Mouse (Mus musculus) CH12.LX (cell line): ENCODE measurements at regions not wholly inside any gene's neighbourhood (a gene's known extent, or its start where the extent isn't known, plus 50 kb on each side); places are given as distances from the start of the nearest gene placed in this dataset.

ENCODE experiments used
- BHLHE40 ChIP-seq: IDR thresholded peaks from 2 replicates; pipeline ENCODE4 v1.6.1; 2011; ENCODE audit warnings: mild to moderate bottlenecking, low read depth, low read length, improper control_type of control experiment
- CTCF ChIP-seq, 2 experiments: IDR thresholded peaks in 1 of 2; conservative IDR thresholded peaks in 1 of 2; 2 replicates each; pipeline ENCODE4 v1.5.1; 2011 to 2012; ENCODE audit warnings: low read depth in 2 of 2, low read length in 2 of 2, improper control_type of control experiment in 1 of 2, inconsistent platforms in 1 of 2, mild to moderate bottlenecking in 1 of 2, moderate library complexity in 1 of 2
- E2F4 ChIP-seq: IDR thresholded peaks from 2 replicates; pipeline ENCODE4 v1.6.1; 2011; ENCODE audit warnings: low read depth, low read length, improper control_type of control experiment; ENCODE audit not compliant: insufficient replicate concordance
- ELF1 ChIP-seq: IDR thresholded peaks from 2 replicates; pipeline ENCODE4 v1.6.1; 2014; ENCODE audit warnings: low read depth, mild to moderate bottlenecking, inconsistent platforms, low read length, improper control_type of control experiment
- EP300 ChIP-seq: IDR thresholded peaks from 2 replicates; pipeline ENCODE4 v1.6.1; 2011; ENCODE audit warnings: low read length, improper control_type of control experiment
- KAT2A ChIP-seq: IDR thresholded peaks from 2 replicates; pipeline ENCODE4 v1.6.1; 2012; ENCODE audit warnings: low read length, improper control_type of control experiment, inconsistent platforms; ENCODE audit not compliant: insufficient replicate concordance
- MXI1 ChIP-seq: IDR thresholded peaks from 2 replicates; pipeline ENCODE4 v1.6.1; 2011; ENCODE audit warnings: mild to moderate bottlenecking, low read depth, low read length, improper control_type of control experiment
- NRF1 ChIP-seq: IDR thresholded peaks from 2 replicates; pipeline ENCODE4 v1.6.1; 2014; ENCODE audit warnings: low read depth, mild to moderate bottlenecking, inconsistent platforms, low read length, improper control_type of control experiment, moderate library complexity
- POLR2A ChIP-seq: IDR thresholded peaks from 2 replicates; pipeline ENCODE4 v1.6.1; 2011; ENCODE audit warnings: low read depth, mild to moderate bottlenecking, improper control_type of control experiment, low read length
- POLR2AphosphoS2 ChIP-seq: IDR thresholded peaks from 2 replicates; pipeline ENCODE4 v1.6.1; 2011; ENCODE audit warnings: low read depth, low read length, improper control_type of control experiment
- TBP ChIP-seq: conservative IDR thresholded peaks from 2 replicates; pipeline ENCODE4 v1.6.1; 2011; ENCODE audit warnings: low read depth, low read length, improper control_type of control experiment
- USF1 ChIP-seq: IDR thresholded peaks from 2 replicates; pipeline ENCODE4 v1.6.1; 2014; ENCODE audit warnings: low read depth, mild to moderate bottlenecking, inconsistent platforms, low read length, improper control_type of control experiment
- ZC3H11A ChIP-seq: IDR thresholded peaks from 2 replicates; pipeline ENCODE4 v1.6.1; 2012; ENCODE audit warnings: low read depth, mild to moderate bottlenecking, inconsistent platforms, low read length, improper control_type of control experiment

GRCm38 (mm10) chr12:32438209-32438608 is 59.7 kb downstream of the Ccdc71l start:
- TF ChIP-seq CTCF (conservative IDR thresholded peaks at IDR 0.05 in 1 of 2, IDR thresholded peaks at IDR 0.05 in 1 of 2; ENCODE audit: low read depth in 2 of 2, low read length in 2 of 2) (no peak), USF1 (no peak), POLR2AphosphoS2 (no peak), NRF1 (no peak), BHLHE40 (0 out of 2 replicates have a peak, but pooled peaks have one; percentile 5), EP300 (peak; percentile 64; the same call in 1 of the 2 replicates), MXI1 (no peak), POLR2A (no peak), TBP (no peak), ELF1 (no peak), ZC3H11A (no peak), E2F4 (no peak), KAT2A (no peak)
